Mouse (Mus musculus) gastrocnemius, adult 2 months (tissue): ENCODE data around the gene Tnpo2. TPM values are rescaled to one million over a fixed set of nuclear protein-coding genes. Genes with fewer than 3 reads are reported as not detected.
A peak's percentile ranks its signal among the peaks of the same experiment; 100 is the strongest.

Source experiments
- DNase-seq: peaks from one replicate; pipeline ENCODE4 v3.0.0; 2022
- H3K27ac ChIP-seq: fragments of 200-600 bp; 2 replicates; pipeline ENCODE4 v1.8.1; 2022; ENCODE audit warnings: mild to moderate bottlenecking
- H3K4me3 ChIP-seq: fragments of 200-600 bp; 2 replicates; pipeline ENCODE4 v1.8.1; 2022; ENCODE audit warnings: mild to moderate bottlenecking, moderate library complexity
- CTCF ChIP-seq: fragments of 200-600 bp; IDR thresholded peaks from 2 replicates; pipeline ENCODE4 v1.8.1; 2022; ENCODE audit warnings: antibody characterized with exemption, mild to moderate bottlenecking, moderate library complexity
- intact Hi-C: fragments of 180-260 bp; cut with DNase I; formaldehyde crosslinking; loops from one replicate; pipeline ENCODE4 v1.15.1; 2025
- total RNA-seq, 2 experiments: library from RNA; stranded (reverse); gene quantifications; 2 replicates each; pipeline ENCODE4 v1.2.3; 2021

The Tnpo2 gene
- total RNA-seq, 2 experiments from 2014 or later, result 29.9 to 33.4 TPM

DNA sequence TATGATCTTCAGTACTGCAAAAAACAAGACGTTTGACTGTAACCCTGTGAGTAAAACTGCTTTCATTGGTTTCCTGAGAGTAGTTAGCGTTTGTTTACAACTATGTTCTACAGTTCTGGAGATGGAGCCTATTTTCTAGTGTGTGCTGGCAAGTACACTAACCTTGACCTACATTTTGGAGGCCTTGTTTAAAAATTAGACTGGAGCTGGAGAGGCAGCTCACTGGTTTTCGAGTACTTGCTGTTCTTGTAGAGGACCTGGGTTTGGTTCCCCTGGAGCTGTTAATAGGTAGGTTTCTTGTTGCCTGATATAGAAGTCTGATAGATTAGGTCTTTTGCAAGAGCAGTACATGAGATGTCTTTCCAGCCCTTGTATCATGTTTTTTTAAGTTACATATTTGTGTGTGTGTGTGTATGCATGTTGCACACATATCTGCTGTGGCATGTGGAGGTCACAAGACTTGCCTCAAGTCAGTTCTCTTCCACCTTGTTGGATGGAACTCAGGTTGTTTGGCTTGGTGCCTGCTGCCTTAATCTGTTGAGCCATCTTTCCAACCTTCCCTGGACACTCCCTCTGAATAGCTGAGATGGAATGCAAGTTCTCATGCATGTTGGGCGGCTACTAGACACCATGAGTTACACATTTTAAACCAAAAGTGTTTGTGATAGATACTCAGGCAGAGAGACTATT is 3.9 kb upstream of the Tnpo2 start:
- intact Hi-C loops, result no loop called here
- no peak for DNase-seq
- peak overlapping the region; percentile 62 for H3K27ac ChIP-seq
- H3K4me3 ChIP-seq, result no peak overlapping the region
- TF ChIP-seq CTCF, result no peak

DNA sequence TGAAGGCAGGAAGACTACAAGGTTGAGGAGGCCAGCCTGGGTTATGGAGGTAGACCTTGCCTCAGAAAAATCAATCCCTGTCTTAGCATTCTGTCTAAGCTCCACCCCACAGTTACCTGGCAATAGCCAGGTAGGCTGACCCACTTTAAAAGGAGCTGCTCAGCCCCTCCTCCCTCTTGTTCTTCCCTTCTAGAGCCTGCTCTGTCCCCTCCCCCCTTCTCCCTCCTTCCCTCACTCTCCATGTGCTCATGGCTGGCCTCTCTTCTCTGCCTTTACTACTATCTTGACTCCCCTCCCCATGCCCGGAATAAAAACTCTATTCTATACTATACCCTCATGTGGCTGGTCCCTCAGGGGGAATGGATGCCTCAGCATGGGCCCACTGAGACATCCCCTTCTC is 2.8 kb upstream of the Tnpo2 start:
- H3K4me3 ChIP-seq, result no peak overlapping the region
- TF ChIP-seq CTCF, result no peak
- no peak for DNase-seq
- no peak overlapping the region for H3K27ac ChIP-seq
- intact Hi-C loops, result no loop called here

DNA sequence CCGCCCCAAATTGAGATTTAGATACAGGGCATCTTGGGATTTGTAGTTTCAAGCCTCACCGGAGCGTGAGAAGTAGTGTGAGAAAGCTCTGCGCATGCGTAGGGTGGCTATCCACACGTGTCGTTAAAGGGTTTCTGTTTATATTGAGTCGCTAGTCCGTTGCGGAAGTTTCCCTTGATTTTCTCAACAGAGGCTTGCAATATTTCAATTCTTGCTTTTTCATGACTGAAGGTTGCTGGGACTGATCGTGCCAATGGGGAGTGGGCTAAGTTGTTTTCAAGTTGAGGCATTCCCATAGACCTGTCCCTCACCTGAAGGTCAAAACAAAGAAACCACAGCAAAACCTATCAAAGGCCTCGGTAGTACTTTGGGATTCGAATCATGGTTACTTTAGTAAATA is 2.0 kb upstream of the Tnpo2 start:
- intact Hi-C loops, result no loop called here
- no peak for TF ChIP-seq CTCF
- Histone ChIP-seq H3K27ac (peak overlapping the region; percentile 98), H3K4me3 (peak overlapping the region; percentile 95)
- peak; percentile 83 for DNase-seq

GRCm38 (mm10) chr8:85035165-85035727 is 1.5 kb upstream of the Tnpo2 start:
- peak overlapping the region; percentile 95 for H3K4me3 ChIP-seq
- peak overlapping the region; percentile 98 for H3K27ac ChIP-seq
- no peak for DNase-seq
- intact Hi-C loops, result no loop called here
- TF ChIP-seq CTCF, result no peak

GRCm38 (mm10) chr8:85035728-85036310 is 896 bp upstream of the Tnpo2 start:
- peak overlapping the region; percentile 98 for H3K27ac ChIP-seq
- intact Hi-C loops, result no loop called here
- peak overlapping the region; percentile 95 for H3K4me3 ChIP-seq
- no peak for TF ChIP-seq CTCF
- DNase-seq, result no peak

DNA sequence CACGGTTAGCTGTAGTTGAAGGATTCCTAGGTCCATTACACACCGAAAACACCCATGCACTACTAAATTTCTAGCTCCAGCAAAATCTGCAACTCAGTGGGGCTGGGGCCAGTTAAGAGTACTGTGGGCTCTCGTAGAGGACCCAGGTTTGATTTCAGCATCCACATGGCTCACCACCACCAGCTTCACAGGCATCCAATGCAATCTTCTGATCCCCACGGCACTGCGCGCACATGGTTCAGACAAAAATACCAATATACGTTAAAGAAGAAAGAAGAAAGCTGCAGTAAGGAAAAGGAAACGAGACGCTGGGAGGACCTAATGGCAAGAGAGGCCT is 366 bp upstream of the Tnpo2 start:
- intact Hi-C loops, result no loop called here
- DNase-seq, result no peak
- H3K4me3 ChIP-seq, result peak overlapping the region; percentile 95
- no peak for TF ChIP-seq CTCF
- peak overlapping the region; percentile 98 for H3K27ac ChIP-seq

DNA sequence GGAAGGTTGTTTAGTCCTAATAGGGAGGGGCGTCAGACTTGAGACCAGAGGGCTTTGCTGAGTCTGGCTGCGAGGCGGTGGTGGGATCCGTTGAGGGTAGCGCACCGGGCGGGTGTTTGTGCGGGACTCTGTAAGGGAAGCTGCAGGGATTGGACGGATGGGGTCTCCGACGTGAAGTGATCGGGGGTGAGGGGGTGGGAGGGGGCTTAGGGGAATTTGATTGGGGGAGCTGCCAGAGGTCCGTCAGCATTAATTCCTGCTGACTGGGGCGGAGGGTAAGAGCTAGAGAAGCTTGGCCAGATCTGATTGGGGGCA is 608 bp downstream of the Tnpo2 start:
- intact Hi-C loops, result no loop called here
- TF ChIP-seq CTCF, result no peak
- Histone ChIP-seq H3K4me3 (peak overlapping the region; percentile 95), H3K27ac (peak overlapping the region; percentile 98)
- DNase-seq, result peak; percentile 48

DNA sequence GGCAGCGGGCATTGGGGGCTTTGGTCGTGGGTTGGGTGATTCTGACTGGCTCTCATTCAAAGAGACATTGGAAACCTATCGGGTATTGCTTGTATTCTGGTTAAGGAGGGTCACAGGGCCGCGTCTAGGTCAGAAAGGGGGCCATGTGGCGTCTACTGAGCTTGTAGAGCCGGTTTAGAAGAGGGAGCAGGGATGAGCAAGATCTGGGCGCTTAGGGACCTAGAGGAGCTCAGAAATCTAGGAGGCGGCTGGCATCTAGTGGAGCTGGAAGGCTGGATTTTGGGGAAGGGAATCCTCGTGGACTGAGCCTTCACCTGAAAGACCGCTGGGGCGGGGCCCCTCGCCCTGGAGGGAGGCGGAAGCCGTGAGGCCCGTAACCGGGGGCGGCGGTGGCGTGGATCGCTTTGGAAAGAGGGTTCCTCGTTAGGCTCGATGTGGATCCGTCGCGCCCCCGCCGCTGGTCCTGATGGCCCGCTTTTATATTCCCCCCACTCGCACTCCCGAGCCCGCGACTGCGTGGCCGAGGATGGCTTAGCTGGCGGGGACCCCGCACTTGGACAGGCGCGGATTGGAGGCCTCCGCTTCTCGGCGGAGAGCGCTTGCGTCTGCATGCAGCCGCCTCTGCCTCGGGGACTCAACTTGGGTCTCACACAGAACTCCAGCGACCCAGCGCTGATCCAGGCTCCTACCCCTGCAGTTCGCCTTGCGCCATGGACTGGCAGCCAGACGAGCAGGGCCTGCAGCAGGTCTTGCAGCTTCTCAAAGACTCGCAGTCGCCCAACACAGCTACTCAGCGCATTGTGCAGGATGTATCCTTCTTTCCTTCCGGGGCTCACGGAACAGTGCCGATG is 1.2 kb downstream of the Tnpo2 start:
- peak overlapping the region; percentile 95 for H3K4me3 ChIP-seq
- H3K27ac ChIP-seq, result peak overlapping the region; percentile 98
- intact Hi-C loops, result no loop called here
- peak; percentile 63 for DNase-seq
- TF ChIP-seq CTCF, result no peak

DNA sequence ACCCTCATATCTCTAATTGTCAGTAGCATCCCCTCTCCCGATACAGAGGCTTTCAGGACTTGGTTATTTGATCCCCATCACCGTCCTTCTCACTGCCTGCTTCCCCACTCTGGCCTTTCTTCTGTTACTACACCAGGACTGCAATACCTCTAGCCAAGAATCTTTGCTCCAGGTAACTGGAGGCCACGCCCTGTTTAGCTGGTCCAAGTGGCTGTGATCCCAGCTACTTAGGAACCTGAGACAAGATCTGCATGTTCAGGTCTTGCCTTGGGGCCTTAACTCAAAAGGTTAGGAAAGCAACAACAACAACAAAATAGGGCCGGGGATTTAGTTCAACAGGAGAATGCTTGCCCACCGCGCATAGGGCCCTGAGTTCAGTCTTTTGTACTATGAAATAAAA is 6.9 kb downstream of the Tnpo2 start:
- no peak for DNase-seq
- Histone ChIP-seq H3K4me3 (no peak overlapping the region), H3K27ac (0 out of 2 replicates have a peak overlapping the region, but pooled peaks have one; percentile 24)
- intact Hi-C loops, result no loop called here
- no peak for TF ChIP-seq CTCF

DNA sequence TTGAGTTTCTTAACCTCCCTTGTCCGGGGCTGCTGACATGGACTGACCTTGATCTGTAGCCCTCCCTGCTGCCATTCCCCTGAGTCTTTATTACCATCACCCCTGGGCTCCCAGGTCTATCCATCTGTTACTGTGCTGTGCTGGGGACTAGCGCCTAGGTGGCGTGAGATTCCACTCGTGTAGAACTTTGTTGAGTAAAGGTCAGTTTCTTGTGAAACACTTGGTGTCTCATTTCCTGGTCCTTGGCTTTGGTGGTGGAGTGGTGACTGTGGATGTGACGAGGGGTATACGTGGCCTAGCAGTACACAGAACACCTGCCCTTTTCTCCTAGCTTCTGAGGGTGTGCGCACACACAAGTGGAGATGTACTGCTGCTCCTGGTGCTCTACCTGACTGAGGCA is 20.7 kb downstream of the Tnpo2 start:
- H3K4me3 ChIP-seq, result no peak overlapping the region
- no peak for DNase-seq
- intact Hi-C loops, result no loop called here
- H3K27ac ChIP-seq, result no peak overlapping the region
- TF ChIP-seq CTCF, result no peak

DNA sequence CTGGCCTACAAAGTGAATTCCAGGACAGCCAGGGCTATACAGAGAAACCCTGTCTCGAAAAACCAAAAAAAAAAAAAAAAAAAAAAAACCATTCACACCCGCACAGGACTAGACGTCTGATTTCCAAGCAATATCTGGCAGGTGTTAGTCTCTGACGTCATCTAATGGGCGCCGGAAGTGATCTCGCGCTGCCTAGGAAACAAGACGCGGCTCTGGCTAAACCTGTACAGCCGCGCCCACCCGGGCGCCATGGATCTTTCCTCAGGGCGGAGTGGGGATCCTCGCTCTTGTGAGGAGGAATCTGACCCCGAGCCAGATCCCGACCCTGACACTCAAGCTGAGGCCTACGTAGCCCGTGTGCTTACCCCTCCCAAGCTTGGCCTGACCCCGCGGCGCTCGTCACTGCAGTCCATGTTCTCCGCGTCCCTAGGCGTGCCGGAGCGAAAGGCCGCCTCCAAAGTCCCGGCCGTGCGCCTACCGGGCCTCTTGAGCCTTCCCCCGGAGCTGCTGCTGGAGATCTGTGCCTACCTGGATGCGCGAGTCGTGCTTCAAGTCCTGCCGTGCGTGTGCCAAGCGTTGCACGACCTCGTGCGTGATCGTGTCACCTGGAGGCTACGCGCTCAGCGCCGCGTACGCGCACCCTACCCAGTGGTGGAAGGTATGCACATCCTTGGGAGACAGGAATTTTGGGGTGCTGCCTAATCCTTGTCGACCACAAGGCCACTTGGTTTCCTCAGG is 23.3 kb downstream of the Tnpo2 start, which contains the start of gene Fbxw9:
TSS of gene Fbxw9 (plus strand) at position 177 of the 738 bp plus-strand sequence.
- intact Hi-C loops, result no loop called here
- peak within 1 kb of the TSS; percentile 76 for H3K27ac ChIP-seq

DNA sequence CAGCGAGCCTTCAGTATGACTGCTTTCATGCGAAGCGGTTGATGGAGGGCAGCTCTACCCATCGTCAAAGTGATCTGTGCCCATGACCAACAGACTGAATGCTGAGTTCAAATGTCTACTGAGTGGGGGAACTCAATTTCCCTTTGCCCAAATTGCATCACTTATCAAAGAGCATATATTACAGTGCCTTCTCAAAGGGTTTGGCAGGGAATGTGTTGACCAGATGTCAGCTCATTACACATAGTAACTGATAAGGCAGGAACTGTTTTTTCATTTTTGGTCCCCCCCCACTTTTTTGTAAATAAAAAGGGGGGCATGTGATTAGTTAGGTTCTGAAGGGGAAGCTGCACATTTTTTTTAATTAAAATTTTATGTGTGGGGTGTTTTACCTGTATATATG is 25.9 kb downstream of the Tnpo2 start:
- no peak overlapping the region for H3K27ac ChIP-seq
- H3K4me3 ChIP-seq, result no peak overlapping the region
- no peak for TF ChIP-seq CTCF
- DNase-seq, result no peak
- intact Hi-C loops, result no loop called here

More for the DNA sequence above, 23.3 kb downstream of the Tnpo2 start, which contains the start of gene Fbxw9:
- peak within 1 kb of the TSS; percentile 99 for H3K4me3 ChIP-seq
- no peak for TF ChIP-seq CTCF
- peak; percentile 88 for DNase-seq
